Mouse (Mus musculus) layer of hippocampus, postnatal 36 days (tissue): ENCODE measurements at regions not wholly inside any gene's neighbourhood (a gene's known extent, or its start where the extent isn't known, plus 50 kb on each side); places are given as distances from the start of the nearest gene placed in this dataset.

ENCODE experiments used
- DNase-seq, 2 experiments: peaks; one replicate each; pipeline ENCODE4 v3.0.0; 2022

- no peak for DNase-seq
Measured at GRCm38 (mm10) chr7:110717104-110717503, 50.9 kb upstream of the Ampd3 start.
